Mouse (Mus musculus): Measurements from ENCODE around the gene Mastl.

Gene Mastl

GRCm38 (mm10) chr2:23155777-23156607, at the start of gene Mastl, which contains the start of gene Yme1l1:
TSS of gene Mastl (minus strand) at chr2:23156024.
TSS of gene Yme1l1 (plus strand) at chr2:23156369.
- peak; percentile 99 for DNase-seq (ENCODE audit: low spot score)

DNA sequence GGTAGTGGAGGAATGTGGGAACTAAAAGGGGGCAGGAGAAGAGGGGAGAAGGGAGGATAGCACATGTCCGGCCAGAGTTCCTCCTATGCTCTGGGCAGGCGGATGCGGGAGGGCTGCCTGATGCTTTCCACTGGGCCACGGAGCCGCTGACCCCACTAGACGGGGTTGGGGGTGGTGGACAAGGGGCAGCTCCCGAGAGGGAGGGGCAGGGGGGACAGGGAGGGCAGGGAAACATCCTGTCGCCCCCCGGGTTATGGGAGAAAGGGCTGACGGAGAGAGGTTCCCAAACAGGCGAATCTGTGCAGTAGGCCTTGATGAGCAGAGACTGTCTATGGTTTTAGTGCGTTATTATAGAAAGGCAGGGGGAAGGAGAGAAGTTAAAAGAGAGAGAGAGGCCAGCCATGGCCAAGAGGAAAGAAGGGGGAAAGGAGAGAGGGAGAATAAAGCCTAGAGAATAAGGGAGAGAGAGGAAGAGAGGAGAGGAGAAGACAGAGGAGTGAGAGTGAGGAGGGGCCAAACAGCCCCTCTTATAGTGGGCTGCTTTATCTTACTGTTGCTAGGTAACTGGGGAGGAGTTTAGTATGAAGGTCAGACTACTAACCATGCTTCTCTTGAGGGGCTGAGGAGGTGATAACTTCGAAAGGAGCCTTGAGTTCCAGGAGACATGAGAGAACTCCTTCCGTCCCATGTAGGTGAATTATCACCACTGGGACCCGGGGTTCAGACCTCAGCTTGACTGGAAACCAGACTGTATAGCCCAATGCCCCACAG, 47.3 kb upstream of the Mastl start:
- no peak for DNase-seq (ENCODE audit: low spot score)

DNA sequence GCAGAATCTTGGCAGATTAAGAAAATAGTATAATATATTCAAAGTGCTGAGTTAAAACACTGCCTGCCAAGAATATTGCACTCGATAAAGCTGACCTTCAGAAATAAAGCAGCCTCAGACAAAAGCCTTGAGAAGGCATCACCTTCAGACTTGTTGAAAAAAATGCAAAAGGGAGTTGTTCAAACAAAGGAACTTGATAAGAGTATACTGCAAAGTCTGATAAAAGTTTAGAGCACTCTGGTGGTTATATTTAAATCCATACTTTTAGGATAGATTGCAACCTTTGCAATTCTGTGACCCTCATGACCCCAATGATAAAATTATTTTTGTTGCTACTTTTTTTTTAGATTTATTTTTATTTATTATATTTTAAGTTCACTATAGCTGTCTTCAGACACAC, 45.2 kb upstream of the Mastl start:
- no peak for DNase-seq (ENCODE audit: low spot score)

- no peak for DNase-seq (ENCODE audit: low spot score)
These were observed 38.5 kb upstream of the Mastl start for GRCm38 (mm10) chr2:23194366-23194765.

- no peak for DNase-seq (ENCODE audit: low spot score)
These were observed 16.5 kb upstream of the Mastl start for GRCm38 (mm10) chr2:23172305-23172704.

- DNase-seq (ENCODE audit: low spot score), result no peak
These were observed 821 bp upstream of the Mastl start for GRCm38 (mm10) chr2:23156608-23157081.

GRCm38 (mm10) chr2:23155199-23155621, 614 bp downstream of the Mastl start:
- no peak for DNase-seq (ENCODE audit: low spot score)

- DNase-seq (ENCODE audit: low spot score), result no peak
These were observed 36.3 kb downstream of the Mastl start for GRCm38 (mm10) chr2:23119573-23119972.

GRCm38 (mm10) chr2:23102266-23102665, 53.6 kb downstream of the Mastl start:
- no peak for DNase-seq (ENCODE audit: low spot score)

GRCm38 (mm10) chr2:23097028-23097427, 58.8 kb downstream of the Mastl start:
- no peak for DNase-seq (ENCODE audit: low spot score)

- peak; percentile 66 for DNase-seq (ENCODE audit: low spot score)
These were observed 63.6 kb downstream of the Mastl start for GRCm38 (mm10) chr2:23092216-23092615.

DNA sequence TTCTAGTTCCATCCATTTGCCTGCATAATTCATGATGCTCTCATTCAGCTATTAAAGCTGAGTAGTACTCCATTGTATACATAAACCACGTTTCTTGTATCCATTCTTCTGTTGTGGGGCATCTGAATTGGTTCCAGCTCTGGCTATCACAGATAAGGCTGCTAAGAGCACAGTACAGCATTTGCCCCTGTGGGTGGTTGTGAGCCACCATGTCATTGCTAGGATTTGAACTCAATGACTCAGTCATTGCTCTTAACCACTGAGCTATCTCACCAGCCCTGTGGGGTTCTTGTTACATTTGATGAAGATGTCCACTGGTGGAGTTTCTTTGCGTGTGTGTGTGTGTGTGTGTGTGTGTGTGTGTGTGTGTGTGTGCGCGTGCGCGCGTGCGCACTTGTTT, 71.3 kb downstream of the Mastl start:
- no peak for DNase-seq (ENCODE audit: low spot score)

DNA sequence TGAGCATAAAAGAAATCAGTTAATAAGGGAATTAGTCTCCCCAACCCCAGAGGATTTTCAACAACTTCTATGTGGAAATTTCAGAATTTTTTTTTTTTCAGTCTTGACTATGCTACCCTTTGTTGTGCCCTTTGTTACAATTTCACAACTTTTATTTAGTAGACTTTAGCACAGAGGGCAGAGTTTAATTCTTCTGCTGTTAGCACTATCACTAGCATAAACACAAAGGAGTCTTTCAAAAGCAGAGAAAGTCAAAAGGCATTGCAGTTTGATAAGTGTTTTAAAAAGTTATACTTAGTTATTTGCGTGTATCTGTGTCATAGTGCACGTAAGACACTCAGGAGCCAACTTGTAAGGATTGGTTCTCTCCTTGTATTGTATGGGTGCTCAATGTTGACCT, 77.2 kb downstream of the Mastl start:
- no peak for DNase-seq (ENCODE audit: low spot score)

GRCm38 (mm10) chr2:23077693-23078092, 78.1 kb downstream of the Mastl start:
- no peak for DNase-seq (ENCODE audit: low spot score)

DNA sequence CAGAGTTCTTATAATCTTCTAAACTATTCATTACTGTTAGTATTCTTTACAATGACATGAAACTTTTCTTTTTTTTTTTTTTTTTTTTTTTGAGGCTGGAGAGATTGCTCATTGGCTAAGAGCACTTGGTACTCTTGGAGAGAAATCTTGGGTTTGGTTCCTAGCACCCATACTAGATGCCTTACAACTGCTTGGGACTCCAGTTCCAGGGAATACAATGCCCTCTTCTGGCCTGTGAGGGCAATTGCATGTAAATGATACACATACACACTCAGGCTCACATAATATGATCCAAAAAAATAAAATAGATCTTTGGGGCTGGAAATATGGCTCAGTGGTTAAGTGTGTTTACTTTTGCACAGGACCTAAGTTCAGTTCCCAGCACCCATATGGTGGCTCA, 79.0 kb downstream of the Mastl start:
- no peak for DNase-seq (ENCODE audit: low spot score)

- DNase-seq (ENCODE audit: low spot score), result no peak
These were observed 80.0 kb downstream of the Mastl start for GRCm38 (mm10) chr2:23075846-23076245.

DNA sequence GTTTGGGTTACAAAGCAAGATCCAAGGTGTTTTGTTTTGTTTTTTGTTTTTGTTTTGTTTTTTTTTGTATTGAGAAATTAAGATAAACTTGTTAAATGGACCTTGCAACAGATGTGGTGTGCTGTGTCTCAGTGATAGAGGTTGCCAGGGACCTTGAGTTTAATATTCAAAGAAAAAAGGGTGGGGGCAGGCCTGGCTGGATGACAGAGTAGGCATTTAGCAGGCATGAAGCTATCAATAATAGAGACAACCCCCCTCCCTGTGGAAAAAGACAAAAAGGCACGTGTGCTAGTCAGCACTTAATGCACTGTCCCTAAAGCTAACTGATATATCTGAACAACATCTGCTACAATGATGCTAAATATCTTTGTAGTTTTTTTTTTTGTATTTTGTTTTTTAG, 84.4 kb downstream of the Mastl start:
- no peak for DNase-seq (ENCODE audit: low spot score)

- DNase-seq (ENCODE audit: low spot score), result no peak
These were observed 85.3 kb downstream of the Mastl start for GRCm38 (mm10) chr2:23070491-23070890.

DNA sequence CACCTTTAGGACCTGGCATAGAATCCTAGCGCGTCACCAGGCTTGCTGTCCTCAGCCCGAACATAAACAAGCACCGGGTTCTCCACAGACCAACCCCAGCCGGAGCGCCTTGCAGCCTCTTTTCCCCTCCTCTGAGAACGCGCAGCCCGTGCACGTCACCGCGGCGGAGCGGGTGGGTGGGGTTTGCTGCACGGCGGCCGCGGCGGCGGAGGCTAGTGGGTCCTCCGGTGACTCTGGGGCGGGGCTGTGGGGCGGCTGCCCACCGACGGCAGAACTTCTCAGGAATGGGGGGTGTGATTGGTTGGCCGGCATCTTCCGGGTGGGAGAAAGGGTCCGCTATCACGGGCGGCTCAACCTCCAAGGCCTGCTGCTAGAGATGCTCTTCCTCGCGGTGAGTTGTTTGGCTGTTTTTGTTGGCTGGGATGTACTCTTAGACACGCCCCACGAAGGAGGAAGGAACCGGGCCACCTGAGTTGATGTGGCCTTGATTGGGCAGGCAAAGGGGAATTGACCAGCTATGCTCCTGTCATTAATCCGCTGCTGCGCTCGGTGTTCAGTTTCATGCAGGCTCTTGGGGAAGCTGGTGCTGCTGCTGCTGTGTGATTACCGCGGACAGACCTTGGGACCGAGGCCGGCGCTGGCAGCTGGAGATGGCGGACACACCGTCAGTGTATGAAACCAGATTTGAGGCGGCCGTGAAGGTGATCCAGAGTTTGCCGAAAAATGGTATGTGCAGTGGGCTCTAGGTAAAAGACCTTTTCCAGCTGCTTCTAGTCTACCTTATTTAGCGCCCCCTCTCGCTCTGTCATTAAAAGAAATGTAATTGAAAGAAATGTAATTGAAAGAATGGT, 86.7 kb downstream of the Mastl start:
- peak; percentile 90 for DNase-seq (ENCODE audit: low spot score)

- no peak for DNase-seq (ENCODE audit: low spot score)
These were observed 87.5 kb downstream of the Mastl start for GRCm38 (mm10) chr2:23068370-23068737.

DNA sequence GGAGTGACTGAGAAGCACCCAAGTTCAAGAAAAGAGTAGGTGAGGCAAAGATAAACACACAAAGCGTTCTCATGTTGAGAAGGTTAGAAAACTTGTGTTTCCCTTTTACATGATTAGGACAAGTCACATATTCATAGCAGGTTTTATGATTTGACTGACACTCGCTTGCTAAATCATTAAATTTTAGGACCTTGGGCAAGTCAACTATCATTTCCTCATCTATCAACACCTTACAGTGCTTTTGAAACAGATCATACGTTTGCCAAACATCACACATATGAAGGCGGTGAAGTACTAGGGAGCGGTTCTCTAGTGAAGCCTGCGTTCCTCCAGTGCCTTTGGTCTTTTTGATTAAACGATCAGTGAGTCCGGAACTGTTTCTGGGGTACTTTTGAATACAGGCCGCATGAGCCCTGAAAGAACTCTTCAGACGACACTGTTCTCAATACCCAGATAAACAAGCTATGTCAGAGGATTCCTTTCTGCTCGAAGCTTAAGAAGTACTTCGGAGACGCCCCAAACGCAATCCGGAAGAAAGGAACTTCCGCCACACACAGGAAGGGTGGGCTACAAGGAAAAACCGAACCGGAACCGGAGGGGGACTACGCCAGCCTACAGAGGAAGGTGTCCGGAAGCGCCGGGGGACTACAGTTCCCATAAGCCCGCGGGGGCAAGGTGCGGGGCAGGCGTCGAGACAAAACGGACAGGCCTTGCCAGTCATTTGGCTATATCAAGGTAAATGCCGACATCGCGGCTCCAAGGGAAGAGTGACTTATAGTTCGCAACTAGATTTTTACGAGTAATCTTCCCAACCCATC, 88.1 kb downstream of the Mastl start, which contains the start of gene Acbd5:
Gene Acbd5, plus strand, starts transcription at position 616 of the 818 bp plus-strand sequence.
- DNase-seq (ENCODE audit: low spot score), result peak; percentile 96

All from retina, embryonic 14.5 days (tissue).